ENCODE assay signal across 31 mouse cellular contexts in the genomic region with DNA sequence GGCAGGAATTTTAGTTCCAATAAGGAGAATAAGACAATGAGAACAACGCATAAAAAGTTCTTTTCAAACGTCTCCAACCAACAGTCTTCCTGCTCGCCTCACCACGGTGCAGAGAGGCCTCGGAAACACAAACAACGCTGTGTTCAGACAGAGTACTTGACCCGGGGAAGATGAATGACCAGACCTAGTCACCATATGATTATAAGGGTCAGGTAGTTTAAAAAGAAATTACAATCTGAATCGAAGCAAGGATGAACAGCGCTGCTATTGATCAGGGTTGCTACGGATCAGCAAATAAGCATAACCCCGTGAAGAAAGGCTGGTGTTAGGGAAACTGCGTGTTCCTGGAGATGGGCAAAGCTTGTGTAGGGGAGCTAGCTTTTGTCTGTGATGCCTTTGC. TPM values are rescaled to one million over a fixed set of nuclear protein-coding genes. Genes with fewer than 3 reads are reported as not detected.
DNase-seq lines count a peak whose midpoint lies in the region; ATAC-seq and TF ChIP-seq lines count a peak whose summit lies in the region.
"Had no signal": no experiment of that assay in that cellular context is flagged by ENCODE, and none has a peak within 500 bp of the region (broad histone marks: within the 10 kb centered on the region; RNA-seq: fewer than 3 reads in every experiment).

No protein-coding gene starts in this region.

- peaks cover 3% of the 10 kb centered on the region; the same call in 1 of the 2 replicates for H3K4me1 ChIP-seq in neural tube, embryonic 11.5 days (ENCODE audit: control insufficient read depth, insufficient read depth, low read length)
- H3K4me1 ChIP-seq in heart, embryonic 10.5 days, result no peaks in the 10 kb centered on the region
- H3K4me1 ChIP-seq: embryonic facial prominence, embryonic 12.5 days; heart, embryonic 15.5 days; intestine, embryonic 15.5 days; limb, embryonic 15.5 days; midbrain, embryonic 15.5 days had no signal

- no peak for TF ChIP-seq CTCF in brain, embryonic 14.5 days (IDR thresholded peaks at IDR 0.05; ENCODE audit: borderline replicate concordance, extremely low read depth, insufficient read depth, insufficient read length)

- H3K9me3 ChIP-seq in neural tube, embryonic 11.5 days (ENCODE audit: control insufficient read depth, low read length), result no peaks in the 10 kb centered on the region
- no peaks in the 10 kb centered on the region for H3K9me3 ChIP-seq in heart, embryonic 10.5 days
- H3K9me3 ChIP-seq: embryonic facial prominence, embryonic 12.5 days; G1E; heart, embryonic 15.5 days; intestine, embryonic 15.5 days; limb, embryonic 15.5 days; midbrain, embryonic 15.5 days had no signal

- no peak for TF ChIP-seq POLR2A in brain, embryonic 14.5 days (IDR thresholded peaks at IDR 0.05; ENCODE audit: borderline replicate concordance, extremely low read depth, insufficient read depth, insufficient read length, poor library complexity, severe bottlenecking)

- H3K27ac ChIP-seq in neural tube, embryonic 11.5 days (ENCODE audit: low read depth, low read length), result no peak overlapping the region
- H3K27ac ChIP-seq in heart, embryonic 10.5 days, result no peak overlapping the region
- H3K27ac ChIP-seq: embryonic facial prominence, embryonic 12.5 days; heart, adult 2 months; heart, embryonic 15.5 days; intestine, embryonic 15.5 days; limb, embryonic 15.5 days; liver, embryonic 14.5 days; midbrain, embryonic 15.5 days had no signal

- no peak overlapping the region for H3K4me2 ChIP-seq in neural tube, embryonic 11.5 days (ENCODE audit: low read depth)
- H3K4me2 ChIP-seq: embryonic facial prominence, embryonic 12.5 days; heart, embryonic 15.5 days; intestine, embryonic 15.5 days; limb, embryonic 15.5 days; lung, embryonic 14.5 days; midbrain, embryonic 15.5 days had no signal

- peak; percentile 88 for ATAC-seq in neural tube, embryonic 11.5 days (ENCODE audit: insufficient read depth, low FRiP score, low TSS enrichment)
- ATAC-seq: forebrain, embryonic 16.5 days; intestine, embryonic 15.5 days; midbrain, embryonic 15.5 days; Patski had no signal

- intact Hi-C loops in heart, postnatal 10 days (cut with DNase I), result no loop called here

- 19% methylated on average over 12 of the region's 12 CpGs for WGBS in neural tube, embryonic 11.5 days
- WGBS in heart, embryonic 10.5 days, result 81% methylated on average over 12 of the region's 12 CpGs

- H3K9ac ChIP-seq in neural tube, embryonic 11.5 days (ENCODE audit: low read length), result no peak overlapping the region
- H3K9ac ChIP-seq: embryonic facial prominence, embryonic 12.5 days; heart, embryonic 15.5 days; intestine, embryonic 15.5 days; limb, embryonic 15.5 days; liver, embryonic 14.5 days; lung, embryonic 14.5 days; midbrain, embryonic 15.5 days had no signal

- no peaks in the 10 kb centered on the region for H3K36me3 ChIP-seq in neural tube, embryonic 11.5 days (ENCODE audit: control insufficient read depth, insufficient read depth, low read length)
- H3K36me3 ChIP-seq in heart, embryonic 10.5 days, result no peaks in the 10 kb centered on the region
- H3K36me3 ChIP-seq: embryonic facial prominence, embryonic 12.5 days; G1E; heart, embryonic 15.5 days; intestine, embryonic 15.5 days; limb, embryonic 15.5 days; midbrain, embryonic 15.5 days had no signal

- DNase-seq in heart, adult 11 months, result peak; percentile 35
- DNase-seq in heart, postnatal 10 days, result no peak
- peak; percentile 19 for DNase-seq in brain, embryonic 14.5 days (ENCODE audit: low read depth)
- peak; percentile 59 for DNase-seq in embryo, embryonic 11 days
- DNase-seq in neural tube, embryonic 11.5 days (ENCODE audit: low spot score), result peak; percentile 65
- DNase-seq in cerebellum, adult 11 months, result no peak
- DNase-seq in heart, embryonic 10.5 days (ENCODE audit: low spot score), result no peak
- no peak for DNase-seq in heart, adult 9 months (ENCODE audit: low spot score in 2 of 2)
- DNase-seq: adrenal gland, adult 2 months; cerebellum, adult 18-20 months; cerebellum, postnatal 25 days; gastrocnemius, postnatal 25 days; heart, adult 2 months; heart, postnatal 4 days; kidney, adult 8-10 months; kidney, postnatal 14 days; left cerebral cortex, postnatal 4 days; lung, embryonic 14.5 days; right cerebral cortex, postnatal 4 days; thymus, postnatal 25 days had no signal

- H3K4me3 ChIP-seq in neural tube, embryonic 11.5 days (ENCODE audit: low read depth, low read length), result no peak overlapping the region
- no peak overlapping the region for H3K4me3 ChIP-seq in heart, embryonic 10.5 days
- H3K4me3 ChIP-seq: embryonic facial prominence, embryonic 12.5 days; heart, adult 2 months; heart, embryonic 15.5 days; intestine, embryonic 15.5 days; limb, embryonic 15.5 days; midbrain, embryonic 15.5 days had no signal

- H3K27me3 ChIP-seq in neural tube, embryonic 11.5 days (ENCODE audit: control insufficient read depth, insufficient read depth, low read length), result no peaks in the 10 kb centered on the region
- no peaks in the 10 kb centered on the region for H3K27me3 ChIP-seq in heart, embryonic 10.5 days (ENCODE audit: insufficient read depth, poor library complexity, severe bottlenecking)
- H3K27me3 ChIP-seq: CH12.LX; embryonic facial prominence, embryonic 12.5 days; heart, embryonic 15.5 days; intestine, embryonic 15.5 days; limb, embryonic 15.5 days; midbrain, embryonic 15.5 days had no signal

RNA-seq across cellular contexts. Expression of gene Moxd1, which starts 24.0 kb away (rescaled TPM):
- total RNA-seq in heart, postnatal 10 days (2021), result 1 to 10 TPM in 1 of 2 experiments, under 1 TPM in 1; 0.92 to 1.5 TPM
- 2.0 and 5.0 TPM in 2 replicates for polyA plus RNA-seq in brain, embryonic 14.5 days (2012; rRNA removed)
- polyA plus RNA-seq in neural tube, embryonic 11.5 days (2014; fragmentation: Nextera tagmentation; extraction: Ambion mirVana), result 39.6 and 45.8 TPM in 2 replicates
- 1.6 and 6.2 TPM in 2 replicates for polyA plus RNA-seq in heart, embryonic 10.5 days (2016; fragmentation: Nextera tagmentation; extraction: Ambion mirVana)
- total RNA-seq: CH12.LX; G1E; megakaryocyte, adult 5-6 weeks had no signal
- polyA plus RNA-seq: G1E, Patski had no signal

RNA-seq across cellular contexts. Expression of gene Stx7, which starts 50.2 kb away (rescaled TPM):
- 10 to 100 TPM; 44.9 to 54.6 TPM for total RNA-seq in heart, postnatal 10 days (2021)
- 207 and 232 TPM in 2 replicates for polyA plus RNA-seq in brain, embryonic 14.5 days (2012; rRNA removed)
- 112 and 126 TPM in 2 replicates for polyA plus RNA-seq in neural tube, embryonic 11.5 days (2014; fragmentation: Nextera tagmentation; extraction: Ambion mirVana)
- polyA plus RNA-seq in heart, embryonic 10.5 days (2016; fragmentation: Nextera tagmentation; extraction: Ambion mirVana), result 78.7 and 81.8 TPM in 2 replicates

Comparison
In these comparisons a context has a peak if more than half of its experiments do, and no peak if none do; other contexts are left out.
1. DNase-seq: peak in heart, adult 11 months (single experiment), brain, embryonic 14.5 days (single experiment), embryo, embryonic 11 days (single experiment) and neural tube, embryonic 11.5 days (single experiment); none in heart, postnatal 10 days (0 of 2), cerebellum, adult 11 months (single experiment), heart, embryonic 10.5 days (single experiment) and heart, adult 9 months (0 of 2).